In the genomic region with DNA sequence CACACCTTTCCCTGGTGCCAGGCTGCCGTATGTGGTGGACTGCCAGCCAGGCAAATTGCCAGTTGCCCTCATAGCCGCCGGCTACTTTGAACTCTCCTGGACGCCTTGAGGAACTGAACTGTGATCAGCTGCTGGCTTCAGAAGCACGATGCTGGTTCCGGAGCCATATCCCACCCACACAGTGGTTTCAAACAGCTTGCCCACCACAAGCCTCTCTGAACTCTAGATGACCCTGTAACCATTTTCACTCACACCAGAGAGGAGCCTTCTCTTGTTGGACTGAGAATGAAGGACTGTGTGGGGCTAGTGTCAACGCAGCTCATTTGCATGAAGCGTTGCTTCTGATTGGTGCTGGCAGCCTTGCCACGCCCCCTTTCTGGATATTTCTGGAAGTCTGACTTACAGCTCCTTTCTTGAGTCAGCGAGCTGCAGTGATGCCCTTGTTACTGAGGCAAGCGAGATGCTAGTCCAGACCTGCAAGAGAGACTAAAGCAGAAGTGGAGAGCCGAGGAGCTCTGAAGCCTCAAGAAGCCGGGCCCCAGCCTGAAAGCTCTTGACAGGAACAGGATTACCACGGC, we compare ENCODE assay signal across 9 mouse cellular contexts. TPM values are rescaled to one million over a fixed set of nuclear protein-coding genes. Genes with fewer than 3 reads are reported as not detected.
DNase-seq lines count a peak whose midpoint lies in the region; ATAC-seq and TF ChIP-seq lines count a peak whose summit lies in the region.
"Had no signal": no experiment of that assay in that cellular context is flagged by ENCODE, and none has a peak within 500 bp of the region (broad histone marks: within the 10 kb centered on the region; RNA-seq: fewer than 3 reads in every experiment).

No protein-coding gene starts in this region.

- H3K27me3 ChIP-seq in forebrain, embryonic 11.5 days (ENCODE audit: control insufficient read depth, insufficient read depth, low read length): no peaks in the 10 kb centered on the region
- no peaks in the 10 kb centered on the region for H3K27me3 ChIP-seq in forebrain, embryonic 10.5 days (ENCODE audit: poor library complexity, severe bottlenecking)
- H3K27me3 ChIP-seq in heart, postnatal 0 days (ENCODE audit: control insufficient read depth, insufficient read depth, low read length): no peaks in the 10 kb centered on the region
- no peaks in the 10 kb centered on the region for H3K27me3 ChIP-seq in lung, embryonic 16.5 days (ENCODE audit: control insufficient read depth, insufficient read depth, low read depth, low read length)

- no peaks in the 10 kb centered on the region for H3K4me1 ChIP-seq in forebrain, embryonic 11.5 days (replicated peaks; ENCODE audit: control insufficient read depth, insufficient read depth, low read length)
- peaks cover 14% of the 10 kb centered on the region for H3K4me1 ChIP-seq in forebrain, embryonic 10.5 days
- H3K4me1 ChIP-seq in heart, postnatal 0 days (ENCODE audit: control insufficient read depth, insufficient read depth): peaks cover 19% of the 10 kb centered on the region
- H3K4me1 ChIP-seq in lung, embryonic 16.5 days (replicated peaks; ENCODE audit: control insufficient read depth, insufficient read depth, low read length): peaks cover 7% of the 10 kb centered on the region

- TF ChIP-seq EP300 in heart, postnatal 0 days (IDR thresholded peaks at IDR 0.05; ENCODE audit: low read depth): no peak

- TF ChIP-seq CTCF in heart, postnatal 0 days (IDR thresholded peaks at IDR 0.05; ENCODE audit: low read depth): no peak

- no peak for ATAC-seq in forebrain, embryonic 11.5 days (replicated peaks; ENCODE audit: low FRiP score)
- peak; percentile 62 for ATAC-seq in heart, postnatal 0 days (ENCODE audit: insufficient read depth, low read depth)
- ATAC-seq in lung, embryonic 16.5 days (ENCODE audit: low read depth): peak; percentile 80

- no peaks in the 10 kb centered on the region for H3K9me3 ChIP-seq in forebrain, embryonic 11.5 days (ENCODE audit: control insufficient read depth, low read length)
- no peaks in the 10 kb centered on the region for H3K9me3 ChIP-seq in forebrain, embryonic 10.5 days
- H3K9me3 ChIP-seq in heart, postnatal 0 days (replicated peaks; ENCODE audit: control insufficient read depth, low read length): no peaks in the 10 kb centered on the region
- H3K9me3 ChIP-seq in lung, embryonic 16.5 days (ENCODE audit: control insufficient read depth, low read length): no peaks in the 10 kb centered on the region

- WGBS in forebrain, embryonic 11.5 days: 80% methylated on average over 14 of the region's 14 CpGs
- 81% methylated on average over 14 of the region's 14 CpGs for WGBS in forebrain, embryonic 10.5 days
- 24% methylated on average over 14 of the region's 14 CpGs for WGBS in heart, postnatal 0 days
- WGBS in lung, embryonic 16.5 days: 40% methylated on average over 14 of the region's 14 CpGs

- H3K4me2 ChIP-seq in forebrain, embryonic 11.5 days (ENCODE audit: low read depth, low read length, severe bottlenecking): no peak overlapping the region
- peak overlapping the region; percentile 39 for H3K4me2 ChIP-seq in heart, postnatal 0 days (ENCODE audit: low read depth, low read length)
- H3K4me2 ChIP-seq in lung, embryonic 16.5 days (ENCODE audit: low read depth, low read length): peak overlapping the region; percentile 34

- peak; percentile 39 for DNase-seq in forebrain, embryonic 11.5 days (ENCODE audit: low spot score)
- no peak for DNase-seq in forebrain, embryonic 10.5 days (ENCODE audit: extremely low spot score, low spot score)
- peak; percentile 67 for DNase-seq in A20 (ENCODE audit: low read depth, low spot score)
- peak; percentile 45 to 72 for DNase-seq in cerebellum, postnatal 25 days
- DNase-seq in heart, postnatal 0 days (ENCODE audit: low spot score): peak; percentile 64
- no peak for DNase-seq in spleen, adult 18-20 months
- DNase-seq in layer of hippocampus, adult 9-11 months: no peak

- no peak overlapping the region for H3K9ac ChIP-seq in forebrain, embryonic 11.5 days (ENCODE audit: low read length)
- no peak overlapping the region for H3K9ac ChIP-seq in heart, postnatal 0 days (replicated peaks; ENCODE audit: low read depth, low read length)
- H3K9ac ChIP-seq in lung, embryonic 16.5 days (ENCODE audit: low read length): no peak overlapping the region

- H3K36me3 ChIP-seq in forebrain, embryonic 11.5 days (ENCODE audit: control insufficient read depth, insufficient read depth, low read length): no peaks in the 10 kb centered on the region
- H3K36me3 ChIP-seq in forebrain, embryonic 10.5 days (replicated peaks): 0 out of 2 replicates have a peak, but pooled peaks cover 2% of the 10 kb centered on the region
- peaks cover 20% of the 10 kb centered on the region for H3K36me3 ChIP-seq in heart, postnatal 0 days (replicated peaks; ENCODE audit: control insufficient read depth, insufficient read depth, low read length)
- no peaks in the 10 kb centered on the region for H3K36me3 ChIP-seq in lung, embryonic 16.5 days (ENCODE audit: control insufficient read depth, insufficient read depth, low read length)

- no peak overlapping the region for H3K4me3 ChIP-seq in forebrain, embryonic 11.5 days (ENCODE audit: low read depth, low read length)
- H3K4me3 ChIP-seq in forebrain, embryonic 10.5 days: no peak overlapping the region
- no peak overlapping the region for H3K4me3 ChIP-seq in heart, postnatal 0 days (ENCODE audit: low read depth, low read length)
- no peak overlapping the region for H3K4me3 ChIP-seq in lung, embryonic 16.5 days (ENCODE audit: low read length)
- H3K4me3 ChIP-seq: erythroblast, embryonic 14.5 days had no signal

- no peak overlapping the region for H3K27ac ChIP-seq in forebrain, embryonic 11.5 days (ENCODE audit: low read depth, low read length)
- H3K27ac ChIP-seq in forebrain, embryonic 10.5 days: no peak overlapping the region
- H3K27ac ChIP-seq in heart, postnatal 0 days (ENCODE audit: low read depth): peak overlapping the region; percentile 64
- H3K27ac ChIP-seq in lung, embryonic 16.5 days (ENCODE audit: low read length): no peak overlapping the region

RNA-seq across cellular contexts. Expression of a gene that starts 9.2 kb away (rescaled TPM):
- 1.2 and 2.8 TPM in 2 replicates for polyA plus RNA-seq in forebrain, embryonic 11.5 days (2014; fragmentation: Nextera tagmentation; extraction: Ambion mirVana)
- polyA plus RNA-seq in forebrain, embryonic 10.5 days (2016; fragmentation: Nextera tagmentation; extraction: Ambion mirVana): 1.7 and 2.1 TPM in 2 replicates
- total RNA-seq in heart, postnatal 0 days (2014; rRNA removed; ENCODE audit: low replicate concordance): 5.9 and 7.7 TPM in 2 replicates
- 2.3 and 2.8 TPM in 2 replicates for polyA plus RNA-seq in heart, postnatal 0 days (2015; fragmentation: Nextera tagmentation; extraction: Ambion mirVana)
- 2.4 and 4.7 TPM in 2 replicates for polyA plus RNA-seq in lung, embryonic 16.5 days (2015; fragmentation: Nextera tagmentation; extraction: Ambion mirVana)
- polyA plus RNA-seq: erythroblast, embryonic 14.5 days had no signal

RNA-seq across cellular contexts. Expression of a gene that starts 14.7 kb away (rescaled TPM):
- 2.8 and 3.0 TPM in 2 replicates for polyA plus RNA-seq in forebrain, embryonic 11.5 days (2014; fragmentation: Nextera tagmentation; extraction: Ambion mirVana)
- 5.5 and 5.6 TPM in 2 replicates for polyA plus RNA-seq in forebrain, embryonic 10.5 days (2016; fragmentation: Nextera tagmentation; extraction: Ambion mirVana)
- 56.9 and 74.5 TPM in 2 replicates for total RNA-seq in heart, postnatal 0 days (2014; rRNA removed; ENCODE audit: low replicate concordance)
- 15.6 and 23.4 TPM in 2 replicates for polyA plus RNA-seq in heart, postnatal 0 days (2015; fragmentation: Nextera tagmentation; extraction: Ambion mirVana)
- 17.4 and 21.3 TPM in 2 replicates for polyA plus RNA-seq in lung, embryonic 16.5 days (2015; fragmentation: Nextera tagmentation; extraction: Ambion mirVana)
- polyA plus RNA-seq: erythroblast, embryonic 14.5 days had no signal

RNA-seq across cellular contexts. Expression of a gene that starts 48.4 kb away (rescaled TPM):
- 1.2 and 1.8 TPM in 2 replicates for polyA plus RNA-seq in forebrain, embryonic 11.5 days (2014; fragmentation: Nextera tagmentation; extraction: Ambion mirVana)
- polyA plus RNA-seq in forebrain, embryonic 10.5 days (2016; fragmentation: Nextera tagmentation; extraction: Ambion mirVana): 0.98 and 1.2 TPM in 2 replicates
- not detected in 2 replicates for total RNA-seq in heart, postnatal 0 days (2014; rRNA removed; ENCODE audit: low replicate concordance)
- polyA plus RNA-seq in heart, postnatal 0 days (2015; fragmentation: Nextera tagmentation; extraction: Ambion mirVana): 0.04 and 0.27 TPM in 2 replicates
- polyA plus RNA-seq in lung, embryonic 16.5 days (2015; fragmentation: Nextera tagmentation; extraction: Ambion mirVana): 0.60 and 0.82 TPM in 2 replicates
- polyA plus RNA-seq: erythroblast, embryonic 14.5 days had no signal

Comparison
In these comparisons a context has a peak if more than half of its experiments do, and no peak if none do; other contexts are left out.
1. DNase-seq: peak in forebrain, embryonic 11.5 days (single experiment), A20 (single experiment), cerebellum, postnatal 25 days (2 of 2) and heart, postnatal 0 days (single experiment); none in forebrain, embryonic 10.5 days (single experiment), spleen, adult 18-20 months (0 of 2) and layer of hippocampus, adult 9-11 months (single experiment).